Mouse (Mus musculus): ENCODE data around the gene Azin2. TPM values are rescaled to one million over a fixed set of nuclear protein-coding genes. Genes with fewer than 3 reads are reported as not detected.

Azin2 gene
- total RNA-seq, 1 experiment from 2014 or later: 5.8 TPM

DNA sequence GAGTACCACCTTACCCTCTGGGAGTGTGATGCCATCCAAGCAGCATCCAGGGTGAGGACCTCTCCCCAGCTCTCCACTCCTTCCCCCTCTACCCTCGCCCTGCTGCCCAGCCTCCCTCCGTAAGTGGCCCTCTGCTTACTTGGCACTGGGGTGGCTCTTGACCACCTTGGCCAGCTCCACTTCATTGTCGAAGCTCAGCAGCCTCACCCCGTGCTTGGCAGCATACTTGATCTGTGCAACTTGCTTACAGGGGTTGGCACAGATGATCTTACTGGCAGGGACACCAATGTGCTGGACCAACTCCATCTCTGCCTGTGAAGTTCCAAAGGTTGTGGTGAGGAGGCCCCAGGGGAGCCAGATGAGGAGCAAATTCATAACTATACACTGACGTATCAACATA is 11.8 kb downstream of the Azin2 start:
- ATAC-seq (replicated peaks; ENCODE audit: insufficient number of reproducible peaks, low FRiP score, low TSS enrichment, poor library complexity, severe bottlenecking): no peak

DNA sequence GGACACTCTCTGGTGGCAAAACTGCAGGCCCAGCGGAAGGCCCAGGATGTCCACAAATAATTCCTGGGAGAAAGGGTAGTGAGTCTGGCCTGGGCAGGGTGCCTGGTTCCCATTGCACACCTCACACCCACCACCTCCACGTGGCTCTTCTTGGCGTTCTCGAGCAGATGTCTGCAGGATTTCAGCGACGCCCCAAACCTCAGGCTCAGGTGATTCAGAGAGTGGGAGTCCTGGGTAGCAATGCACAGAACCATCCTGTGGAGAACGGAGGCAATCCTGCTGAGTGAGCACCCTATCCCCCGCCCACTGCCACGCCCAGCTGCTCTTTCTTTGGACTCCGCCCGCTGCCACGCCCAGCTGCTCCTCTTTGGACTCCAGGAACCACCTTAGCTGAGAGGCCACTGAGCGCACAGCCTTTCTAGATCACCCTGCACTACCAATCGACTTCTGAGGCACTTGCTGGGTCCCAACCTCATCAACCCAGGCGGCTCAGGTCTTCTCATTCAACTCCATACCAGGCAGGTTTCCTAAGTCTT is 12.7 kb downstream of the Azin2 start:
- no peak for ATAC-seq (replicated peaks; ENCODE audit: insufficient number of reproducible peaks, low FRiP score, low TSS enrichment, poor library complexity, severe bottlenecking)

DNA sequence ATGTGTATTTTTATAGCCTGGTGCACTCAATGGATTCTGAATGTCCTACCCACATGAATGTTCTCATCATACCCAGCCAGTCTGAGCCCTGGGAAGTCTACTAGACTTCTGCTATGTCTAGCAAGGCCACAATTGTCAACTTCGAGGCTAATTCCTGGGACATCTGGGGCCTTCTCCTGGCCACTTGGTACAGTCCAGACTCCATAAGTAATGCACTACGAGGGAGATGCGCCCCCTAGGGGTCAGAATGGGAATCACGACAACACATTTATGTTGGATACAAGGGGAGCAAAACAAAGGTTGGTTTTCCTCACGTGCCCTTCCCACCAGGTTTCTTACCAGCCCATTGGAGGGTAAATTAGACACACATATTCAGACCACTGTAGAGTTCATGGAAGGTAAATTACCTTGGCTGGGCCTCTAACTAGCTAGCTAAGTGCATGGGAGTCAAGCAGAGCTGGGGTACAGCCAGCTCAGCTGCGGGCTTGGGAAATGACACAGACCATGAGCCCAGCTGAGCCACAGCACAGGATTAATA is 14.0 kb downstream of the Azin2 start:
- ATAC-seq (replicated peaks; ENCODE audit: insufficient number of reproducible peaks, low FRiP score, low TSS enrichment, poor library complexity, severe bottlenecking): 0 out of 2 replicates have a peak, but pooled peaks have one; percentile 30

DNA sequence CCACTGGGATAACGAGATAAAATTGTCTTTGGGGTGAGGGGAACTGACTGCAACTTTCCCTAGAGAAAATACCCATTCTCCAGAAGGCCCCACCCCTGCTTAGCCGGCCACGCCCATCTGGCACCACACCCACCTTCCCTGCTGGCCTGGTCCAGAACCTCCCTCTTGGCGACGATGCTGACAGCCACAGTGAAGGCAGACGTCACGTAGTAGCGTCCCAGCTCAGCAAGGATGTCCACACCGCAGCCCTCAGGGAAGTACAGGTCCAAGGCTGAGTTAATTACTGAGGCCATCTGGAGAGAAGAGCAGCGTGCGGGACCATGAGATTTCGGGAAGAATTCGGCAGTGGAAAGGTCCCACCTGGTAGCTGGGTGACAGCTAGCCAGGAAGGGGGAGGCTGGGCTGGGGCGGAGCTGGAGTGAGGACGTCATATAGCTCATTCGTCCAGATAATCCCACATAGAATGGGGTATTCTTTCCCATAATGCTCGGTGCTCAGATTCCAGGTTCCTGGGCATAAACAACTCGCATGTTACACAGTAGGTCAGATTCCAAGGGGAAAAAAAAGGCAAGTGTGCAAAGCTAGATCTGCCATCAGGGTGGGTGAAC is 14.8 kb downstream of the Azin2 start:
- 0 out of 2 replicates have a peak, but pooled peaks have one; percentile 14 for ATAC-seq (replicated peaks; ENCODE audit: insufficient number of reproducible peaks, low FRiP score, low TSS enrichment, poor library complexity, severe bottlenecking)

DNA sequence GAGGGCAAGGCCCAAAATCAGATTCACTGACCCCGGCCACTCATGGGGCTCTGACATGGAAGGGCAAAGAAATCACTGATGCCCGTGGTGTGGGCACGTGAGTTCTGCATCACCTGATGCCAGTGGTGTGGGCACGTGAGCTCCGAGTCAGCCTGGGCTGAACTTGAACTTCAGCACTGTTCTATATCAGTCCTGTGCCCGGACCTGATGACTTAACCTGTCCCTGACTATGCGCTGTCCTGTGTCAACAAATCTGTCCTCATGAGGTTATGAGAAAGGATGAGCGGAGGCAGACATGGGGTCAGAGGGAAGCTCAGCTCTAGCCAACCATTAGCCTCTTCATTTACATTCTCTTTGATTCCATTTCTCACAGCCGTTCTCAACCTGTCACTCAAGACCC is 15.5 kb downstream of the Azin2 start:
- no peak for ATAC-seq (replicated peaks; ENCODE audit: insufficient number of reproducible peaks, low FRiP score, low TSS enrichment, poor library complexity, severe bottlenecking)

DNA sequence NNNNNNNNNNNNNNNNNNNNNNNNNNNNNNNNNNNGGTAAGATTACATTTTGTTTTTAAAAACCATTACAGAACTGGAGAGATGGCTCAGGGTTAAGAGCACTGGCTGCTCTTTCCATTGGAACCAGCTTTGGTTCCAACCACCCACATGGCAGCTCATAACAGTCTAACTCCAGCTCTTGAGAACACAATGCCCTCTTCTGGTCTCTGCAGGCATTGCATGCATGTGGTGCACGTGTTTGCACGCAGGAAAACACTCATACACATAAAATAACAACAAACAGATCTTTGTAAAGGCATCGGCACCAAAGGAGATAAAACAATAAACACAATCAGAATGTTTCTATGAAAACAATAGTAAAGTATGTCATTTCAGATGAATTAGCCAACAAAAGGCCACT is 19.9 kb downstream of the Azin2 start:
- no peak for ATAC-seq (replicated peaks; ENCODE audit: insufficient number of reproducible peaks, low FRiP score, low TSS enrichment, poor library complexity, severe bottlenecking)

DNA sequence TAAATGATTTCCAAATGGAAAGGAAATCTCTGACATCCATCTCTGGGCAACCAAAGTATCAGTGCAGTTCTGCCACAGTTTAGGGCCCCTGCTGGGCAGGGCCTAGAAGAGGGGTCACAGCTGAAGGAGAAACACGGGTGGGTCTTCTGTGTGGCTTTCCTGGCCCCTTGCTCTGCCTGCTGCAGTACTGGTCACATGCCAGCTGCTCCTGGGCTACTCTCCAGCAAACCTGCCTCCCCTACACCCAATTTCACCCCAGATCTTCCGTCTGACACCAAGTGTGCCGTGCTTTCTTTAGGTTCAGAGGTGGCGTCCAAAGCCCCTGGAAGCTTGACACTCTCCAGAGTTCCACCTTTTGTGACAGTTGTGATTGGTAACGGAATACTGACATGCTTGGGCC is 26.6 kb downstream of the Azin2 start:
- ATAC-seq (replicated peaks; ENCODE audit: insufficient number of reproducible peaks, low FRiP score, low TSS enrichment, poor library complexity, severe bottlenecking): no peak

DNA sequence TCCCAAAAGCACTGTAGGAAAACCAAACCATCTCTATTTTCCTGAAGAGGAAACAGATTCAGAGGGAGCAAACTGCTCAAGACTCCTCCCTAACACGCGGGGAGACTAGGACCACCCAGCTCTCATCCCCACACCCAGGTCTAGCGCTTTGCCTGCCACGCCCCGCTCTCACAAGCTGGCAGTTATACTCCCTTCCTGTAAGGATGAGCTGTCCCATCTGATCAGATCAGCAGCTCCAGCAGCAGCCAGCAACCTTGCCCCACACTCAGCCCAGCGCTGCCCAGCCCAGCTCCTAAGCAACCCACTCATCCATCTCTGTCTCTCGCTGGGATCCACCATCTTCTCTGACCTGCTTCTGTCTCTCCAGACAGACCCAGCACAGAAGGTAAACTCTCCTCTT is 29.5 kb downstream of the Azin2 start:
- no peak for ATAC-seq (replicated peaks; ENCODE audit: insufficient number of reproducible peaks, low FRiP score, low TSS enrichment, poor library complexity, severe bottlenecking)

DNA sequence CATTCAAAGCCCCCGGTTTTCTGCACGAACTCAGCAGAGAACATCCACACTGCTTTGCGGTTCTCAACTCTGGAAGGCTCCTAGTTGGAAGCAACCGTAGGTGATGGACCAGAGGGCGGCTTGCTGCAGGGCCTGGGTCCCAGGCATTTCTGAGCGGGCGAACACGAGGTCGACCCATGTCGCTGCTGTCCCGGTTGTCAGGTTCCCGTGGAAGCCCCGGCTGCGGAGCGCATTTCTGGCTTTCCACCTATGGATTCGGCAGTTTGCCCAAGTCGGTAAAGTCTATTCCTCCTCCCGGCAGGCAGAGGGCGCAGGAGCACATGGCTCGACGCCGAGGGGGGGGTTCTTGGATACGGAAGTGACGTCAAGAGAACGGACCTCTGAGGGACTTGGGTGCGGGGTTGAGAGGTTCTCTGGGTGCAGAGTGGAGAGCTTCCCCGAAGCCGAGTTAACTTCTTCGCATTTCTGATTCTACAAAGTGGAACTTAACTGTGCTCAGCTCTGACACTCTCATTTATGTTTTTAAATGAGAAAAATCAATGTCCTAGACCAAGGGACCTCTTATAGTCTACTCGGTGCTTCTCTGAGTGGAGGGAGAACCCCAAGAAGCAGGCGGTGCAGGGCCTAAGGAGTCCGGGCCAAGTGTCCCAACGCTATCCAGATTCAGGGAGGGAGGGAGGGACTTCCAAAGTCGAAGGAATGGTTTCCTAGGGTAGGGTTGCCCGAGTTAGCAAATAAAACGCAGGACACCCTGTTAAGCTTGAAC is 37.2 kb downstream of the Azin2 start:
- ATAC-seq (replicated peaks; ENCODE audit: insufficient number of reproducible peaks, low FRiP score, low TSS enrichment, poor library complexity, severe bottlenecking): peak; percentile 95

DNA sequence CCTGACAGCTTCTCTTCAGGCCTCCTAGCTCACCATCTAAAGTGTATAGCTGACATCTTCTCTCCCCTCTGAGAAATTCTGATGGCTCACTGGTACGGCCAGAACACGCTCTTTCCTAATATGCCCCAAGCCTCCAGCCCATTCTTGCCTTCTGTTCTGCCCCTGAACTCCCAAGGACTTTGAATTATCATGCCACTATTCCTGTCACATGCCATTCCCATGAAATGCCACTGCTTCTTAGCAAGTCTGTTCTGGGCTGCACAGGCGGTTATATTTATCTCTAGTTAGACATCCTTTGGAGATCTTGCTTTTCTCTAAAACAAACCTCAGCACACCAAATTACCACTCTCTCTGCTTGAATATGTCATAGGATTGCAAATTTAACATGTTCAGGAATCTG is 38.6 kb downstream of the Azin2 start:
- no peak for ATAC-seq (replicated peaks; ENCODE audit: insufficient number of reproducible peaks, low FRiP score, low TSS enrichment, poor library complexity, severe bottlenecking)

DNA sequence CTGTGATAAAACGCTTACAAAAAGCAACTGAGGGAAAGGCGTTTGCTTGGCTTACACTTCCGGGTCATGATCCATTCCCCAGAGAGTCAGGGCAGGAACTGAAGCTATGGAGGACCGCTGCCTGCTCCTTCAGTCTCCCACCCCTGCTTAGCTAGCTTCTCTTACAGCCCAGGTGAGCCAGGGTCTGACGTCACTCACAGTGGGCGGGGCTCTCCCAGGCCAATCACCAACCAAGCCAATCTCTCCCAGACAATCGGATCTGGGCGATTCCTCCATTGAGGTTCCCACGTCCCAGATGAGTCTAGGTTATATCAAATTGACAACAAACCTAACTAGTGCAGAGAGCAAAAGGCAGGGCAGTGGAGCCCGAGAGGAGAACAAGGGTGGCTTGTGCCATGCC is 43.1 kb downstream of the Azin2 start:
- no peak for ATAC-seq (replicated peaks; ENCODE audit: insufficient number of reproducible peaks, low FRiP score, low TSS enrichment, poor library complexity, severe bottlenecking)

DNA sequence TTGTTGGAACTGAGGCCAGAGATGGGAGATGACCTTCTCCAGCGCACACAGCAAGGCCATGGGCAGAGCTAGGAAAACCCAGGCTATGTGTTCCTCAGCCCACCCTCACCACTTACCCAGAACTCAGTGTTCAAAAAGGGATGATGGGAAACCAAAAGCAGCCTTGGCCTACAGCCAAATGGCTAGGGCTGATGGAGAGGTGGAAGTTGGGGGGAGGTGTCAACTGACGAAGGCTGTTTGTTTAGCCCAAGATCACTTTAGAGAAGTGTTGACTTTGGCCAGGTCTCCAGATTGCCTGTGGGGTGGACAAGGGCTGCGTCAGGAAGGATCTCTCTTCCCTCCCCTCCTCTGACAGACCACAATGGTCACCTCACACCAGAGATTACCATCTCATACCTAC is 44.1 kb downstream of the Azin2 start:
- ATAC-seq (replicated peaks; ENCODE audit: insufficient number of reproducible peaks, low FRiP score, low TSS enrichment, poor library complexity, severe bottlenecking): no peak

DNA sequence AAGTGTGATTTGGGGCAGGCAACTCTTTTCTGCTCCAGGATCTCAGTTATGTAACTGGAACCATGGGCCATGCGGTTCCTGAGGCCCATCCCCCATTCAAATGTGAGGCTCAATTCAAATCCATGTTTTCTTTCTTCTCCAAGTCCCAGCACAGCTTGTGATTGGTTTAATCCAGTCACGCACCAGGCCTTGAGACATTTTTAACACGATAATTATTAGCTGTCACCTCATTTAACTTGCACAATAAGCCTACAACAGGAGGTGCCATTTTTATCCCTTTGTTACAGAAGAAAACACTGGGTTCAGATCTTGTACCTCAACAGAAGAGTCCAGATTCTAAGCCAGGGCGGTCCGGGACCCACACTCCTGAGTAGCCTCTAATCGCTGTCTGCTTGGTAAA is 44.5 kb downstream of the Azin2 start:
- no peak for ATAC-seq (replicated peaks; ENCODE audit: insufficient number of reproducible peaks, low FRiP score, low TSS enrichment, poor library complexity, severe bottlenecking)

DNA sequence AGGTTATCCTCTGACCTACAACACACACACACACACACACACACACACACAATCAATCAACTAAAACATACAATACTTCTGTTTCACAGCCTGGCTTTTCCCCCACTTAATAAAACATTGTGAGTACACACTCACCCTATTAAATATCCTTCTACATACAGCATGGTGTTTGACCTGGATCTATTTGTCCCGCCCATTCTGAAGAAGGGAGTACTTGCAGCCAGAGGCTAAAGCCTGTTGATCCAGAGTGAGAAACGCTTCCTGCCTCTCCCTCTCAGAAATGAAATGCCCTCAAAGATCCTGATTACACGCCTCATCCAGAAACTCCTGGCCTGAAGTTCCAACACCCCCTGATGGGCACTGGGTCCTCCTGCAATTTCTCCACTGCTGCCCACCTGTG is 45.1 kb downstream of the Azin2 start:
- ATAC-seq (replicated peaks; ENCODE audit: insufficient number of reproducible peaks, low FRiP score, low TSS enrichment, poor library complexity, severe bottlenecking): no peak

DNA sequence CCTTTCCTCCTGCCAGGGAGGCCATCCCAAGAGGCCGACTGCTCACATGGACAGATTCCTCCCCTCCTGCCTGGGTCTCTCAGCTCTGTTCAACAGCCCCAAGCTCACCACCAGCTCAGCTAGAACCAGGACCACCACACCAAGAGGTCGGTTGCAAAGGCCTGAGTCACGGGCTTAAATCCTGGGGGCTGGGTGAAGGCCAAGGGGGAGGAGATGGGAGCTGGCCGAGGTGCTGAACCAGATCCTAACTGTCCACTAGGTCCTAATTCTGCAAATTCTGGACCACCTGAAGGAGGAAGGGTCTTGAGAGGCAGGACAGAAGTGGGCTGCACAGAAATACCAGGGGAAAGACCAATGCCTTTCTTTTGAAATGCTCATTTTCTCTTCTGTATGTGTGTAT is 48.4 kb downstream of the Azin2 start:
- ATAC-seq (replicated peaks; ENCODE audit: insufficient number of reproducible peaks, low FRiP score, low TSS enrichment, poor library complexity, severe bottlenecking): no peak

DNA sequence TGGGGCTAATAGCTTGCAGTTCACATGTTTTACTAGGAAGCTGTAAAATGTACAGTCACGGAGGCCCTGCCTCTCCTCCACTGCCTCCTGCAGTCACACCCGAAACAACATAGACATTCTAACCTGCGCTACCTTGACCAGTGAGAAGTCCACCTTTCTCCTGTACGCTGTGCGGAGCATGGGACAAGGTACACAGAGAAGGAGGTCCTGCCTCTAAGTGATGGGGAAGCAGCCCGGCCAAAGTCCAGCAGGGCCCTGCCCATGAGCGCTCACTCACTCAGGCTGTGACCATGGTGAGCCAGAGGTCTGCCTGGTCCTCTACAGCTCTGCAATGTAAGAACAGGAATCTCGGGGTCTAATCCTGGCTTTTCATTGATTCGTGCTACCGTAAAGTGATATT is 50.2 kb downstream of the Azin2 start:
- no peak for ATAC-seq (replicated peaks; ENCODE audit: insufficient number of reproducible peaks, low FRiP score, low TSS enrichment, poor library complexity, severe bottlenecking)

DNA sequence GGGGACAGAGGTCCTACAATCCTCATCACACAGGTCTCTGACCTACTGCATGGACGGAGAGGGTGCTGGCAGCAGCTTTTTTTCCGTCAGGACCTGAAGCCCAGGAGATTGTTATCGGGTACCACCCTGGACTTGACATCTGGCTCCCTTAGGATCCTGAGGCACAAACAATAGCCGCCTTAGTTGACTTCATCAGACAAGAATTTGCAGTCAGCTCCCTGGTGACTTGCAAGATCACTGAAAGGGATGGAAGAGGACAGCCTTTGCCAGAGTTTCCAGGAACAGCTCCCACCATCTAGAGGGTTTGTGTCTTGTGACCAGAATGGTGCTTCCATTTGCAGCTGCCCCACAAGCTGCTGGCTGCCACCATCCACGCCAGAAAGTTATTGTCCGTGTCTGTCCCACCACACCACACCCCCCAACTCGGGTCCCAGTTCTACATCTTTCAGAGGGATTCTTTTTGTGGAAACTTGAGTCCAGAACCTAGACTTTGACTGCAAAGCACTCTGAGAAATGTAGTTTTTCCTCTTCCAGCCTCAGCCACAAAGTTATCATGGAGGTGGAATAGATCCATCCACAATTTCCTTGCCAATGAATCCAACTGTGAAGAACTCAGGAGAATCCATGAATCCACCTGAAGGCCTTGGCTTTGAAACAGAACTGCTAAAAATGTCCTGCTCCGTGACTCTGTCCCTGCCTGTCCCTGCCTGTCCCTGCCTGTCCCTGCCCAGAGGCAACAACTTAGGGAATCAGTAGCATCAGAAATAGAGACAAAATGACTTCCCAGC is 51.8 kb downstream of the Azin2 start:
- no peak for ATAC-seq (replicated peaks; ENCODE audit: insufficient number of reproducible peaks, low FRiP score, low TSS enrichment, poor library complexity, severe bottlenecking)

DNA sequence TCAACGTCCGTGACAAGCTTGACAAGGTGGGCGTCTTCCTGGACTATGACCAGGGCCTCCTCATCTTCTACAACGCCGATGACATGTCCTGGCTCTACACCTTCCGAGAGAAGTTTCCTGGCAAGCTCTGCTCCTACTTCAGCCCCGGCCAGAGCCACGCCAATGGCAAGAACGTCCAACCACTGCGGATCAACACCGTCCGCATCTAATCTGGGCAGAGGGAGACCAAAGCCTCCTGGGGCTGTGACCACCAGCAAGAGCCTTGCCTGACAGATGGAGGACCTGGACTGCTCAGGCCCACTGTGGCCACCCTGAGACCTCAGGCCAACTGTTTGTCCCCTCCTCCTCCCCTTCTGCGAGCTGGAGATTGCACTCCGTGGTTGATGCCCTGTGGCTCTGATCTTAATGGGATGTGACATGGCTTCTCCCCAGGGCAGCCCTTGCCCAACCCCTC is 52.8 kb downstream of the Azin2 start:
- no peak for ATAC-seq (replicated peaks; ENCODE audit: insufficient number of reproducible peaks, low FRiP score, low TSS enrichment, poor library complexity, severe bottlenecking)
